Mouse (Mus musculus) limb, embryonic 14.5 days (tissue): ENCODE measurements at regions not wholly inside any gene's neighbourhood (a gene's known extent, or its start where the extent isn't known, plus 50 kb on each side); places are given as distances from the start of the nearest gene placed in this dataset.

ENCODE experiments used
- ATAC-seq: fragments of 200-750 bp; cut with Nextera tagmentation; 2 replicates; pipeline ENCODE4 v1.8.0; 2017; ENCODE audit warnings: low read depth, moderate number of reproducible peaks, moderate TSS enrichment; ENCODE audit not compliant: low FRiP score
- DNase-seq: peaks from one replicate; pipeline ENCODE4 v3.0.0-alpha.2; 2015; ENCODE audit warnings: low spot score
- H3K27ac ChIP-seq: fragments of 300-500 bp; sonication (generic); replicated peaks from 2 replicates; pipeline ENCODE4 v1.5.1; 2014; ENCODE audit warnings: low read depth, mild to moderate bottlenecking, low read length, moderate library complexity, mixed read lengths
- H3K27me3 ChIP-seq: fragments of 300-500 bp; sonication (generic); 2 replicates; pipeline ENCODE4 v1.6.1; 2014; ENCODE audit warnings: low read length, mixed read lengths; ENCODE audit not compliant: control insufficient read depth, insufficient read depth
- H3K36me3 ChIP-seq: fragments of 300-500 bp; sonication (generic); 2 replicates; pipeline ENCODE4 v1.6.1; 2014; ENCODE audit warnings: mild to moderate bottlenecking, low read length, moderate library complexity, mixed read lengths; ENCODE audit not compliant: control insufficient read depth, insufficient read depth
- H3K4me1 ChIP-seq: fragments of 300-500 bp; sonication (generic); 2 replicates; pipeline ENCODE4 v1.6.1; 2014; ENCODE audit warnings: antibody characterized with exemption, low read length, mixed read lengths; ENCODE audit not compliant: control insufficient read depth, insufficient read depth
- H3K4me2 ChIP-seq: fragments of 300-500 bp; sonication (generic); replicated peaks from 2 replicates; pipeline ENCODE4 v1.6.1; 2014; ENCODE audit warnings: low read depth, mild to moderate bottlenecking, low read length, moderate library complexity; ENCODE audit not compliant: severe bottlenecking
- H3K4me3 ChIP-seq: fragments of 300-500 bp; sonication (generic); replicated peaks from 2 replicates; pipeline ENCODE4 v1.5.1; 2014; ENCODE audit warnings: low read length
- H3K9ac ChIP-seq: fragments of 300-500 bp; sonication (generic); 2 replicates; pipeline ENCODE4 v1.6.1; 2014; ENCODE audit warnings: mild to moderate bottlenecking, low read depth, low read length, moderate library complexity; ENCODE audit not compliant: severe bottlenecking
- H3K9me3 ChIP-seq: fragments of 300-500 bp; sonication (generic); 2 replicates; pipeline ENCODE4 v1.6.1; 2016; ENCODE audit warnings: low read length; ENCODE audit not compliant: control insufficient read depth
- POLR2A ChIP-seq: fragments of 200-500 bp; IDR thresholded peaks from 2 replicates; pipeline ENCODE4 v1.8.0; 2012; ENCODE audit warnings: inconsistent platforms, mild to moderate bottlenecking, moderate library complexity, borderline replicate concordance; ENCODE audit not compliant: insufficient read depth, insufficient read length; ENCODE audit errors: extremely low read depth
- WGBS: fragments of 180-500 bp; shearing (Covaris S2); extraction: QIAGEN DNeasy Blood & Tissue Kit; methylation state at CpG from one replicate; pipeline ENCODE4 v1.1.7; 2014; 5-methylcytosine and 5-hydroxymethylcytosine counted together

DNA sequence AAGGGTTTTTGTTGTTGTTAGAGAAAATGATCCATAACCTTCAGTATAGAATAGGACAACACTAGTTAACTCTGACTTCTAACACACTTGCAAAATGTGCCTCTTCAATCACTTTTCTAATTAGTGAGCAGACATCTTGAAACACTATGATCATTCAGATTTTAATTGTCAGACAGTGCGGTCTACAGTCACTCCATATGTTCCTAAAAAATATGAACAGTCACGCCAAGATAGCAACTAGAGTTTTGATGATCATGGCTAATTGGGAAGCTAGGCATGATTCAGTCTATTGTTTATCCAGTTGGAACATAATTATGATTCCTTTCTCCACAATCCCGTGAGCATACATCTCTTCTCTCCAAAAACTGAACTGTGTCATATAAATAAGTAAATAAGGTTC lies 372.1 kb downstream of the Fam198b start:
- ATAC-seq (no peak), DNase-seq (no peak)
- TF ChIP-seq POLR2A: no peak
- no peak overlapping the region for H3K27ac ChIP-seq
- no peaks in the 10 kb centered on the region for H3K4me1 ChIP-seq
- H3K4me2 ChIP-seq: no peak overlapping the region
- WGBS: 84% methylated on average over 3 of the region's 3 CpGs
- H3K4me3 ChIP-seq: no peak overlapping the region
- no peaks in the 10 kb centered on the region for H3K36me3 ChIP-seq
- no peaks in the 10 kb centered on the region for H3K27me3 ChIP-seq
- H3K9ac ChIP-seq: no peak overlapping the region
- no peaks in the 10 kb centered on the region for H3K9me3 ChIP-seq

DNA sequence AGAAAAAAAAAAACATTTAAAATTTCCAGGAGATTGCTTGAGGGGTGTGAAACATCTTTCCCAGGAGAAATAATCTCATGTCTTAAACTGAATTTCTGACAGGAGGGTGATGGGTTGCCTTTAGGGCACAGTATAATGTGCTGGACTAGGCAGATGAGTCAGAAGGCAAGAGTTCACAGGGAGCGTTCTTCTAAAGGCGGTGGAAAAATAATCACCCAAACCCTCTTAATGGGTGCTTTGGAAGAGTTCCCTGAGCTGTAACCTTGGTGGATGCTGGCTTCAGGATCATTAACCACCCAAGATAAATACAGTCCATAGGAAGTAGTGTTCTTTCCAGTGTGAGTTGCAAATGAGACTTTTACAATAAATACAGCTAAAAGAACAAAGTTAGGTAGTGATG lies 378.8 kb downstream of the Fam198b start:
- Histone ChIP-seq H3K36me3 (no peaks in the 10 kb centered on the region), H3K9ac (no peak overlapping the region), H3K4me2 (no peak overlapping the region), H3K9me3 (no peaks in the 10 kb centered on the region), H3K27me3 (no peaks in the 10 kb centered on the region), H3K4me3 (no peak overlapping the region), H3K4me1 (no peaks in the 10 kb centered on the region), H3K27ac (no peak overlapping the region)
- no peak for TF ChIP-seq POLR2A
- no peak for DNase-seq
- 80% methylated on average over 2 of the region's 2 CpGs for WGBS
- ATAC-seq: no peak

DNA sequence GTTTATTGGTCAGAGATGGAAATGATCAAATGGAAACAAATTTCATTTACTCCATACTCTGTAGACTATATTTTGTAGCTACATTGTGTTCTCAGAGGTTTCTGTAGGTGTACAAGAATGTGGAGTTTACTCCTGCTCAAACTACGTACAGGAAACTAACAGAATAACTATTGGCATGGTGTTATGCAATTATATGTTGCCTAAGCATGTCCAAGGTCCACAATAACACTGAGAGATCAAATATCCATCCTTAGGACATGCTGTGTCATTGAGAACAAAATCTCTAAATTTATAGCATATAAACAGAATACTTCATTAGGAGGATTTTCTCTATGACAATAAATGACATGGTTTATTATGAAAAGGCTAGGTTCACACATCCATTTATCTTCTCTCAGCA lies 400.3 kb downstream of the Fam198b start:
- Histone ChIP-seq H3K4me2 (no peak overlapping the region), H3K9me3 (no peaks in the 10 kb centered on the region), H3K9ac (no peak overlapping the region), H3K27ac (no peak overlapping the region), H3K36me3 (no peaks in the 10 kb centered on the region), H3K27me3 (no peaks in the 10 kb centered on the region), H3K4me3 (no peak overlapping the region), H3K4me1 (no peaks in the 10 kb centered on the region)
- ATAC-seq (no peak), DNase-seq (no peak)
- 72% methylated on average over 1 of the region's 1 CpGs for WGBS
- no peak for TF ChIP-seq POLR2A

DNA sequence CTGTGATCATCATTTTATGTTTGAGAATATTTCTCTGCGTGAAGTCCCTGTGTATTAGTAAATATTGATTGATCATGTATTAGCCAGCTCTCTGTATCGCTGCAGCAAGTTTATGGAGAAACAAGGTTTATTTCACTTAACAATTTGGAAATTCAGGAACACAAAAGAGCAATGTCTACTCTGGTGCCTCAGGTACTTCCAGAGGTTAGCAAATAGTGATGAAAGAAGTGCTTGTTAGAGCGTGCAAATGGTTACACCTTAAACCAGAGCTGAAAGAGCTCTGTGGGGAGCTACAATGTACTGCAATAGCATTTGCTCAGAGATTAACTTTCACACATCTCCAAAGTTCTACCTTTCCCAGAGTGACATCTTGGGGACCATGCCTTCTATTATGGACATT lies 400.9 kb downstream of the Fam198b start:
- no peaks in the 10 kb centered on the region for H3K9me3 ChIP-seq
- no peak for DNase-seq
- H3K4me2 ChIP-seq: no peak overlapping the region
- no peak for ATAC-seq
- no peak for TF ChIP-seq POLR2A
- H3K27ac ChIP-seq: no peak overlapping the region
- H3K4me1 ChIP-seq: no peaks in the 10 kb centered on the region
- no peak overlapping the region for H3K9ac ChIP-seq
- no peaks in the 10 kb centered on the region for H3K36me3 ChIP-seq
- no peaks in the 10 kb centered on the region for H3K27me3 ChIP-seq
- 78% methylated on average over 3 of the region's 3 CpGs for WGBS
- H3K4me3 ChIP-seq: no peak overlapping the region

DNA sequence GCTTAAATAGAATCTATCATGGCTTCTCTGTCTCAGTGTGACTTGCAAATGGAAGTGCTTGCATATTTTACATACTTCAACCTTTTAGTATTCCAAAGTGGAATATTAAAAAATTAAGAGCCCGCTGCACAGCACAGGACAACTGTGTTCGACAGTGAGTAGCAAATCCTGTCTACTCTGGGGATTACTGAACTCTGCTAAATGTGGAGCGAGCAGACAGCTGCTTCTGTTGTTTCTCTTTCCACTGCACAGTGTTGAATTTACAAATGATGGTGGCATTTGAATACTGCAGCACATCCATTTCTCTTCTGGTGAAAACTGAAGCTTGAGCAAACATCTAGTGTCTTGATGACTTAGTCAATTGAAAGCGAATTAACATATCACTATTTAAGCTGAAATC lies 409.2 kb downstream of the Fam198b start:
- H3K27me3 ChIP-seq: no peaks in the 10 kb centered on the region
- ATAC-seq (peak; percentile 50; the same call in 1 of the 2 replicates), DNase-seq (no peak)
- TF ChIP-seq POLR2A: no peak
- 70% methylated on average over 4 of the region's 4 CpGs for WGBS
- no peak overlapping the region for H3K4me3 ChIP-seq
- no peaks in the 10 kb centered on the region for H3K4me1 ChIP-seq
- no peak overlapping the region for H3K4me2 ChIP-seq
- no peaks in the 10 kb centered on the region for H3K36me3 ChIP-seq
- no peak overlapping the region for H3K27ac ChIP-seq
- no peak overlapping the region for H3K9ac ChIP-seq
- H3K9me3 ChIP-seq: no peaks in the 10 kb centered on the region

DNA sequence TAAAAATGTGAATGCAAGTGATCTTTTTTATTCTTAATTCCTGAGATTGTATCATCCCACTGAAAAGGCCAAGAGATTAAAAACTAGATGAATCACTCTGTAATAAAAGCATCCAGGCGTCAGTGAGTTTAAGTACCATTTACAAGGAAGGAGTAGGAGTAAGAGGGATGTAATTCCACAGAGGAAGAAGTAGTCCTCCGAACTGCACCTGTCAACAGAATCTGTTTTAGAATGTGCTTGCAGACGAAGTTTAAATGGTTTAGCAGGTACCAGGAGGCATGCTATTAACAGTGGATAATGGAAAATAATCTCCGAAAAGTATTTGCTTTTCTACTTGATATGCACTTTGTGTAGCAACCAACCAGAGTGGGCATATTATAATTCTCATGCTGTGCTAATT lies 423.3 kb downstream of the Fam198b start:
- Histone ChIP-seq H3K4me2 (no peak overlapping the region), H3K9me3 (no peaks in the 10 kb centered on the region), H3K36me3 (no peaks in the 10 kb centered on the region), H3K4me1 (no peaks in the 10 kb centered on the region), H3K27me3 (no peaks in the 10 kb centered on the region), H3K9ac (no peak overlapping the region), H3K27ac (no peak overlapping the region), H3K4me3 (no peak overlapping the region)
- ATAC-seq (no peak), DNase-seq (no peak)
- no peak for TF ChIP-seq POLR2A
- WGBS: 63% methylated on average over 4 of the region's 4 CpGs
